Mouse (Mus musculus): ENCODE results near the gene Erlin1. TPM values are rescaled to one million over a fixed set of nuclear protein-coding genes. Genes with fewer than 3 reads are reported as not detected.

Gene Erlin1
- 1 to 10 TPM; 2.9 to 8.7 TPM for polyA plus RNA-seq (2017; shearing (Covaris generic))

DNA sequence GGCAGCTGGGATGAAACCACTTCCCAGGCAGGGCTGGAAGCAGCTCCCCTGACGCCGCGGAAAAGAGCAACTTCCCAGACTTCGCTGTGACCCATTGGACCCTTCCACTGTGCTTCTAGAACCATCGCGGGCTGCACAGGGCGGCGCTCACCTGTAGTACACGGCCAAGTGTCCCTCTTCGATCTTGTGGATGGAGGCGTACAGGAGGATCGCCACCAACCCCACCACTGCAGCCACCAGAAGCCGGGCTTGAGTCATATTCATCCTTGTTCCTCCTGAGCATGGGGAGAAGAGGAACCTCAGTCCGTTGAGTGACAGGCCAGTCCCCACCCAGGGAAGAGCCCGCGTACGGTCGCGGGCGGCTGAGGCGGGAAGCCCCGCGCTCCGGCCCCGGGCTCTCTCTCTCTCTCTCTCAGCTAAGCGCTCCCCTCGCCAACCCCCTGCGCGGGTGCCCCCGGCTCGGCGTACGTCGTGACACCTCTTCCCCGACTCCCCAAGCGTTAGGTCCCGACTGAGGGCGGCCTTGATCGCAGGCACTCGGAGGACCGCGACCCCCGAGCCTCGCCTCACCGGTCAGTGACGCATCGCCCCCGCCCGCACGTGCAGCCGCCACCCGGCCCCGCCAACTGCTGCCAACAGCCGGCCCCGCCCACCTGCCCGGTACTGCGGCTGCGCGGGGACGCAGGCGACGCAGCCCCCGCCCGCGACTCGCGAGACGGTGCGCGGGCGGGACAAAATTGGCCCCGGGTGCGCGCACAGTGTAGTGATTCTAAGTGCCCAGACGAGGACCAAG is at the start of gene Erlin1:
Erlin1 (minus strand) TSS at position 665 of the 793 bp plus-strand sequence.

DNA sequence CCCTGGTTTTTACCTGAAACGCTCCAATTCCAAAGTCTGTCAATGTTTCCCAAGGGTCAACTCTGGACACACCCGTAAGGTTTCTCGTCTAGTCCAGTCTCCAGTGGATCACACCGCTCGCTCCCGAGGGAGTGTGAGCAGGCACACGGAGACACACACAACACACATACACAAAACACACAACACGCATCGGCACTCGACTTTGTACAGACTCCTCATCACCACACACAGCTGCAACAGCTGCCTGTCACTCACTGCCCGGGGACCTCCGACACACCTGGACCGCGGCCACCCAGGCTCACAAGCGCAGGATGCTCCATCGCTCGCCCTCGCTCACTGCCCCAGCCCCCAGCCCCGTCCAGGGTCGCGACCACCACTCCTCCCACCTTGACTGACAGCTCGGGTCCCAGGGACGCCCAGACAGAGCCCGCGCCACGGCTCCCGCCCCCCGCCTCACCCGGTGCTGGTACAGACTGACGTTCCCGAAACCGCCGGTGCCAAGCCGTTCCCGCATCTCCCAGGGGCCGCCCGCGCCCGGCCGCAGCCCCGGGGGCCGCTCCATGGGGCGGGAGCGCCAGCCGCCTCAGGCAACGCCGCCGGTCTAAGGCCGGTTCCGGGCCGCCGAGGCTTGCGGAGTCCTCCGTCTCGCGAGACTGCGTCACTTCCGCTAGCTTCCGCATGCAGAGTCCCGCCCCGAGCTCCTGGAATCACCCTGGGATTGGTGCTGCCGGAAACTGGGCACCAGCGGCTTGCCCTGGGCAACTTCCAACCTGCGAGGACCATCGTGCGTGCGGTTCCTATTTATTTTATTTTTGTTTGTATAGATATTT is 37.5 kb upstream of the Erlin1 start, which contains the start of gene Chuk:
Chuk (minus strand) TSS at position 650 of the 830 bp plus-strand sequence.

DNA sequence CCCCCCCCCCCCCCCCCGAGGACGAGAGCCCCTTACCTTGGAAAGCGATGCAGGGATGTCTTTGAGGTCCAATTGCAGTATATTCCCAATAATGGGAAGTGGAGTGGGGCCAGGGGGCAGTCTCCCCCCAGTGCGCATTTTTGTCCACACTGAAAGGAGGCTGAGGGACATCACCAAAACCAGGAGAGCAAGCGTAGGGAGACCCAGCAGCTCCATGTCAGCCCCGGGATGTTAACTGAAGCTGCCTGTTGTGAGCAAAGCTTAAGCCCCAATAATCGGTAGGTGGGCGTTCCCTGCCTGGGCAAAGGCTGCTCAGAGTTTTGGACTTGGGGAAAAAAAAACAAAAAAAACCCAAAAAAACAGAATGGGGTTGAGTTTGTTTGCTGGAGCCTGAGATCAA is 40.6 kb downstream of the Erlin1 start, which contains the start of gene Cyp2c23:
Cyp2c23 (minus strand) TSS at position 237 of the 400 bp plus-strand sequence.

DNA sequence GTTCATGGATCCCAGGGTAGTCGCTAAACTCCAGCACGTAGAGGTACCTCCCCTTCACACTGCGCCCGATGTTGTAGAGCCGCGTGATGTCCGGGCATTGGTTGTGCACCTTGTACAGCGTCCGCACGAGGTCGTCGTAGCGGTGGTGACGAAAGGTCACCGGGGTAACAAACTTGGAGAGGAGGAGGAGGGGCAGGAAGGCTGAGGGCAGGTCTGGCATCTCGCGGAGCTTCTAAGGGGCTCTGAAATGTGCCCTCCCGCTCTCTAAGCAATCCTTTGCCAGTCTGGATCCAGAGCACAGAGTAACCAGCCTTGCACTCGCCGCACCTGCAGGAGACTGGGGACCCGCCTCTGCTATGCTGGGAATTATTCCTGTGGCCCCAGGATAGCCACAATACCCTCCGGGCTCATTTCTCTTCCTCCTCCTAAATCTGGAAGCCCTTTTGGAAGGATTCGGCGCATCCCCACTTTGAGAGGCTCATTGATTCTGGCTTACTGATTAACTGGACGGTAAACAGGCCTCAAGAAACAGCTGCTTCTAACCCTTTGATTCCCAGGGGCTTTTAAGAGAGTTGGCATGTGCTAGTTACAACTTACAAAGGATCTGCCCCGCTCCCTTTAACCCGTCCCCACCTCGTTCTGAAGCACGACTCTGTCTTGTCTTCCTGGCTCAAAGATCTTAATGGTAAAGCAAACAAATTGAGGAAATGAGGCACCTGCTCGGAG is 83.4 kb downstream of the Erlin1 start, which contains the start of gene Cpn1:
Cpn1 (minus strand) TSS at position 488 of the 726 bp plus-strand sequence.

Other genes with a start within 250 kb of the Erlin1 start
- 1 to 10 TPM; 4.0 to 5.5 TPM for gene Dnmbp, start 129.6 kb downstream of the Erlin1 start, polyA plus RNA-seq (2017; shearing (Covaris generic))
- not detected for gene Cpn1, start 83.2 kb downstream of the Erlin1 start, polyA plus RNA-seq (2017; shearing (Covaris generic))
- gene Cyp2c23, start 40.6 kb downstream of the Erlin1 start, polyA plus RNA-seq (2017; shearing (Covaris generic)): under 1 TPM in 1 of 2 experiments, not detected in 1; 0.21 TPM
- gene Chuk, start 37.7 kb upstream of the Erlin1 start, polyA plus RNA-seq (2017; shearing (Covaris generic)): 10 to 100 TPM; 75.2 to 77.6 TPM
- 10 to 100 TPM; 31.9 to 41.8 TPM for gene Cwf19l1, start 66.1 kb upstream of the Erlin1 start, polyA plus RNA-seq (2017; shearing (Covaris generic))
- gene Bloc1s2, start 76.7 kb upstream of the Erlin1 start, polyA plus RNA-seq (2017; shearing (Covaris generic)): 100 to 1,000 TPM; 111 to 113 TPM
- gene Pkd2l1, start 122.7 kb upstream of the Erlin1 start, polyA plus RNA-seq (2017; shearing (Covaris generic)): under 1 TPM in 1 of 2 experiments, not detected in 1; 0.06 TPM
- under 1 TPM in 1 of 2 experiments, not detected in 1; 0.06 TPM for gene Scd3, start 133.5 kb upstream of the Erlin1 start, polyA plus RNA-seq (2017; shearing (Covaris generic))
- gene Scd2, start 223.9 kb upstream of the Erlin1 start, polyA plus RNA-seq (2017; shearing (Covaris generic)): 10 to 100 TPM; 36.7 to 37.9 TPM